Mouse (Mus musculus): ENCODE results near the gene Gm42674. TPM values are rescaled to one million over a fixed set of nuclear protein-coding genes. Genes with fewer than 3 reads are reported as not detected.
A peak's percentile ranks its signal among the peaks of the same experiment; 100 is the strongest.

Gm42674 gene
- total and polyA plus RNA-seq, 2 experiments = not detected

DNA sequence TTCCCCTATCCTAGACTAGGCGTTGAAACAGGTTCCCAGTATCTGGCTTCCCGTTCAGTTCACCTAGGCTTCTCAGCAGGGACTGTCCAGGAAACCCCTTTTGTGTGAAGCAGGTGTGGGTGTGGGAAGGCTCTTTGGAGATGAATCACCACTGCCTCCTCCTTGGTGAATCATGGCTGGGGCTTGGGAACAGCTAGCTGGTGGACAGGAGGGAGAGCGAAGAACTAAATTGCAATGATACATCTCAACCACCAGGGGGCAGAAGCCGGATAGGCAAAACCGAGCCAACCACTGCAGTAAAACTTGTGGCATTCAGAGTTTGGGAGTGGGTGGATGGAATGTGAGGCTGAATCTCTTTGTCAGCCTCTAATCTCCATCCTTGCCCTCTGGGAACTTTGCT is 16.1 kb upstream of the Gm42674 start:
- H3K4me3 ChIP-seq (ENCODE audit: insufficient read depth, low read depth, low read length) = no peak overlapping the region
- 36% methylated on average over 5 of the region's 5 CpGs for WGBS
- H3K4me1 ChIP-seq (ENCODE audit: control insufficient read depth, insufficient read depth, low read length) = no peaks in the 10 kb centered on the region
- H3K27ac ChIP-seq (replicated peaks; ENCODE audit: insufficient read depth, low read depth, low read length) = no peak overlapping the region
- no peaks in the 10 kb centered on the region for H3K79me2 ChIP-seq (ENCODE audit: control insufficient read depth, insufficient read depth, low read length)
- no peaks in the 10 kb centered on the region for H3K27me3 ChIP-seq (ENCODE audit: control insufficient read depth, insufficient read depth, low read length)
- peak; percentile 30 for DNase-seq (ENCODE audit: extremely low read depth, low read depth, low spot score)
- no peak overlapping the region for H3K9ac ChIP-seq (ENCODE audit: low read depth, low read length)
- no peaks in the 10 kb centered on the region for H3K36me3 ChIP-seq (ENCODE audit: control insufficient read depth, insufficient read depth, low read length)
- TF ChIP-seq POLR2A (IDR thresholded peaks at IDR 0.05; ENCODE audit: extremely low read depth, insufficient read depth, low read length) (no peak), CTCF (IDR thresholded peaks at IDR 0.05; ENCODE audit: low read depth, low read length) (peak; percentile 77)

DNA sequence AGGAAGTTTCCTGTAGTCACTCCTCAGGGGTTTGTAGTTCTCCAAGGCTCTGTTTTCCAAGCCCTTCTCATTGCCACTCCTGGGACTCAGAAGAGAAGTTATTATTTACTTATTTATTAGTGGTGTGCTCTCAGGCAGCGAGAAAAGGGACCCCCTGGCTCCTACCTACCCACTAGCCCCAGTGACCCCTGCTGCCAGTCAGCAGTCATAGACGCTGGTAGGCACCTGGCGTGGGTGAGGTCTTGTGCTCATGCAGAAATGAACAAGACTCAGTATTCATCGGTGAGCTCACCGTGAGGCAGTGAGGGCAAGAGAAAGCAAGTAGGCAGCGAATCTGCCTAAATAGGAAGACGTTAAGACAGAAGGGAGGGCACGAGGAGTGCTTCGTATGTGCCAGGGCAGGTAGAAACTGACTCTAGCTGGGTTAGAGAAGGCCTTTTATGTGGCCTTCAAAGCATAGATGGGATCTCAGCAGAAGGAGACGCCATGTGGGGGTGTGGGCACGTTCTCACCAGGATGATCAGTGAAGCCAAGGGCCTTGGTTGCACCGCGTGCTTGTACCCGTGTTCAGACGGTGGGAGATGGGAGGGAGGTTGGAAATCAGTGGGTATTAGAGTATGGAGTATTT is 15.6 kb upstream of the Gm42674 start:
- H3K27ac ChIP-seq (replicated peaks; ENCODE audit: insufficient read depth, low read depth, low read length) = no peak overlapping the region
- no peak for DNase-seq (ENCODE audit: extremely low read depth, low read depth, low spot score)
- 81% methylated on average over 15 of the region's 15 CpGs for WGBS
- H3K4me3 ChIP-seq (ENCODE audit: insufficient read depth, low read depth, low read length) = no peak overlapping the region
- H3K36me3 ChIP-seq (ENCODE audit: control insufficient read depth, insufficient read depth, low read length) = no peaks in the 10 kb centered on the region
- H3K9ac ChIP-seq (ENCODE audit: low read depth, low read length) = no peak overlapping the region
- H3K79me2 ChIP-seq (ENCODE audit: control insufficient read depth, insufficient read depth, low read length) = no peaks in the 10 kb centered on the region
- no peaks in the 10 kb centered on the region for H3K27me3 ChIP-seq (ENCODE audit: control insufficient read depth, insufficient read depth, low read length)
- no peaks in the 10 kb centered on the region for H3K4me1 ChIP-seq (ENCODE audit: control insufficient read depth, insufficient read depth, low read length)
- TF ChIP-seq POLR2A (IDR thresholded peaks at IDR 0.05; ENCODE audit: extremely low read depth, insufficient read depth, low read length) (no peak), CTCF (IDR thresholded peaks at IDR 0.05; ENCODE audit: low read depth, low read length) (no peak)

DNA sequence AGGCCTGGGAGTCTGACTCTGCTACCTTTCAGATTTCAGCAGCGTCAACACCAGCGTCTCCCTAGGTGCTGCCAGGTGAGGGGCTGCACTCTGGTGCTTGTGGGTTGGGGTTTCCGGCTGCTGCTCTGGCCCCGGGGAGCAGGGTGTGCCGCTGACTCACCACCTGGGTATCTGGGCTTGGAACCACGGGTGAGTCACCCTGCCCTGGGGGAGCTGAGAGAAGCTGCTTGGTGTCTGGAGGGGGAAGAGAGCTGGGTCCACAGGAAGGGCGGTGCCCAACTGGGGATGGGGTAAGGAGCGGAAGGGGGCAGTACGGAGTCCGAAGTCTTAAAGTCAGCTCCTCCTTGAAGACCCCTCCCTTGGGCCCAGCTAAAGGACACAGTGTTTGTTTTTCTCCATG is 14.8 kb upstream of the Gm42674 start:
- no peaks in the 10 kb centered on the region for H3K79me2 ChIP-seq (ENCODE audit: control insufficient read depth, insufficient read depth, low read length)
- no peak overlapping the region for H3K4me3 ChIP-seq (ENCODE audit: insufficient read depth, low read depth, low read length)
- no peaks in the 10 kb centered on the region for H3K36me3 ChIP-seq (ENCODE audit: control insufficient read depth, insufficient read depth, low read length)
- no peaks in the 10 kb centered on the region for H3K4me1 ChIP-seq (ENCODE audit: control insufficient read depth, insufficient read depth, low read length)
- H3K27me3 ChIP-seq (ENCODE audit: control insufficient read depth, insufficient read depth, low read length) = no peaks in the 10 kb centered on the region
- no peak overlapping the region for H3K9ac ChIP-seq (ENCODE audit: low read depth, low read length)
- WGBS = 74% methylated on average over 10 of the region's 10 CpGs
- no peak overlapping the region for H3K27ac ChIP-seq (replicated peaks; ENCODE audit: insufficient read depth, low read depth, low read length)
- DNase-seq (ENCODE audit: extremely low read depth, low read depth, low spot score) = peak; percentile 6
- TF ChIP-seq POLR2A (IDR thresholded peaks at IDR 0.05; ENCODE audit: extremely low read depth, insufficient read depth, low read length) (no peak), CTCF (IDR thresholded peaks at IDR 0.05; ENCODE audit: low read depth, low read length) (no peak)

DNA sequence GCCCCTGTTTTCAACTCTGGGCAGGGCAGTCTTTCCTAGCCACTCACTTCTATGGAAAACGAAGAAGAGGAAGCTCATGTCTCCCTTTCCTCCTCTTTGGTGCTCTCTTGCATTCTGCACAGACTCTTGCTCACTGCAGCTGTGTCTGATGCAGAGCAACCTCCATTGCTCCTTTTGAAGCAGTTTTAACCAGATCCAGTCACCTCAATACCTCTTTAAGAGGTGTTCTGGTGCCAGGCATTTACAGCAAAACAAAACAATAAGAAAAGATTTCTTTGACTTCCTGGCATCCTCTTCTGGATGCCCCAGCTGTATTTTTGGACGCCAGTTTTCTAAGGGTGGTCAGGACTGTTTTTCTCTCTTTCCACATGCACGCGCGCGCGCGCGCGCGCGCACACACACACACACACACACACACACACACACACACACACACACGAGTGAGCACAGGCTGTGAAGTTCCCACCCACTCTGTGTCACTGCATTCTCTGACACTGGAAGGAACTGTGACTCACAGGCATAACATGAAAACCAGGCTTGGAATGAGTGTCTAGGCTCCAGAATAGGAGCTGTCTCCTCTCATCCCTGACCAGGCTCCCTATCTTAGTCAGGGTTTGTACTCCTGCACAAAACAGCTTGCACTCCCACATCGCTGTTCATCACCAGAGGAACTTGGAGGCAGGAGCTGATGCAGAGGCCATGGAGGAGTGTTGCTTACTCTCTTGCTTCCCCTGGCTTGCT is 14.2 kb upstream of the Gm42674 start:
- no peaks in the 10 kb centered on the region for H3K27me3 ChIP-seq (ENCODE audit: control insufficient read depth, insufficient read depth, low read length)
- H3K4me3 ChIP-seq (ENCODE audit: insufficient read depth, low read depth, low read length) = no peak overlapping the region
- no peak for DNase-seq (ENCODE audit: extremely low read depth, low read depth, low spot score)
- no peak overlapping the region for H3K27ac ChIP-seq (replicated peaks; ENCODE audit: insufficient read depth, low read depth, low read length)
- no peaks in the 10 kb centered on the region for H3K36me3 ChIP-seq (ENCODE audit: control insufficient read depth, insufficient read depth, low read length)
- H3K79me2 ChIP-seq (ENCODE audit: control insufficient read depth, insufficient read depth, low read length) = no peaks in the 10 kb centered on the region
- WGBS = 86% methylated on average over 14 of the region's 14 CpGs
- no peak for TF ChIP-seq POLR2A (IDR thresholded peaks at IDR 0.05; ENCODE audit: extremely low read depth, insufficient read depth, low read length)
- TF ChIP-seq CTCF (IDR thresholded peaks at IDR 0.05; ENCODE audit: low read depth, low read length) = no peak
- no peak overlapping the region for H3K9ac ChIP-seq (ENCODE audit: low read depth, low read length)
- H3K4me1 ChIP-seq (ENCODE audit: control insufficient read depth, insufficient read depth, low read length) = no peaks in the 10 kb centered on the region

DNA sequence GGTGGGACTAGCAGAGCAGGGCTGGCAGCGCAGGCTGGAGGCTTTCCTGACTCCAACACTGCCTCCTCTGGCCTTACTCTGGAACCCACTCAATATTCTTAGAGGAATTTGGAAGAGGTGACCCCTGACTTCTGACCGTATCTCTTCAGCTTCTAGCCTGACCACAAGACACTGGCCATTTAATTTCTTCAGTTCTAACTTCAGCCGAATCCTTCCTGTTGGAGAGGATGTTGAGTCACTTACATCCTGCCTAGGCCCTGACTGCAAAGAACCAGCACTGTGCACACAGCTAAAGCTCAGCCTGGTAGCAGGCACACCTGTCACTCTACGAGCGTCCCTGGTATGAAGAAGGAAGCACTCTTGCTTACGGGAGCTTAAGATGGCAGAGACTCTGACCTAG is 12.3 kb upstream of the Gm42674 start:
- Histone ChIP-seq H3K9ac (ENCODE audit: low read depth, low read length) (no peak overlapping the region), H3K4me3 (ENCODE audit: insufficient read depth, low read depth, low read length) (no peak overlapping the region), H3K4me1 (ENCODE audit: control insufficient read depth, insufficient read depth, low read length) (no peaks in the 10 kb centered on the region), H3K27ac (replicated peaks; ENCODE audit: insufficient read depth, low read depth, low read length) (no peak overlapping the region), H3K36me3 (ENCODE audit: control insufficient read depth, insufficient read depth, low read length) (no peaks in the 10 kb centered on the region), H3K79me2 (ENCODE audit: control insufficient read depth, insufficient read depth, low read length) (no peaks in the 10 kb centered on the region), H3K27me3 (ENCODE audit: control insufficient read depth, insufficient read depth, low read length) (no peaks in the 10 kb centered on the region)
- TF ChIP-seq CTCF (IDR thresholded peaks at IDR 0.05; ENCODE audit: low read depth, low read length) (no peak), POLR2A (IDR thresholded peaks at IDR 0.05; ENCODE audit: extremely low read depth, insufficient read depth, low read length) (no peak)
- 77% methylated on average over 6 of the region's 6 CpGs for WGBS
- DNase-seq (ENCODE audit: extremely low read depth, low read depth, low spot score) = no peak

DNA sequence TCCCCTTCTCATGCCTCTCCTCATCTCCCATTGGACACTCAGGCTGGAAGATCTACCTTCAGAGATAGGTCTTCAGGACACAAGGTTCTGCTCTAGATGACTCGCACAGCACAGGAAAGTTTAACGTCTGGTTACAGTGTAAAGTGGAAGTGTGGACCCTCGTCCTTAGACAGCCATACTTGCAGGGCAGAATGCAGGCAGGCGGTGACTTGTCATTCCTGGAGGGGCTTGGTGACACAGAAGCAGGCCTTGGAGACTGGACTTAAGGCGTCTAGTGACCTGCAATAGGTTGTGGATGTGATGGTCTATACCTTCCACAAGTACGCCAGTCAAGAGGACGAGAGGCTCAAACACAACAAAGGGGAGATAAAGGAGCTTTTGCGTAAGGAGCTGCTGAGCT is 11.8 kb upstream of the Gm42674 start, which contains the start of gene S100a2:
S100a2 (plus strand) TSS at position 301 of the 400 bp plus-strand sequence.
- Histone ChIP-seq H3K36me3 (ENCODE audit: control insufficient read depth, insufficient read depth, low read length) (no peaks in the 10 kb centered on the region), H3K9ac (ENCODE audit: low read depth, low read length) (no peak within 1 kb of the TSS), H3K4me3 (ENCODE audit: insufficient read depth, low read depth, low read length) (no peak within 1 kb of the TSS), H3K4me1 (ENCODE audit: control insufficient read depth, insufficient read depth, low read length) (no peaks in the 10 kb centered on the region), H3K79me2 (ENCODE audit: control insufficient read depth, insufficient read depth, low read length) (no peaks in the 10 kb centered on the region), H3K27ac (replicated peaks; ENCODE audit: insufficient read depth, low read depth, low read length) (no peak within 1 kb of the TSS), H3K27me3 (ENCODE audit: control insufficient read depth, insufficient read depth, low read length) (no peaks in the 10 kb centered on the region)
- TF ChIP-seq CTCF (IDR thresholded peaks at IDR 0.05; ENCODE audit: low read depth, low read length) (no peak), POLR2A (IDR thresholded peaks at IDR 0.05; ENCODE audit: extremely low read depth, insufficient read depth, low read length) (no peak)
- 89% methylated on average over 8 of the region's 8 CpGs for WGBS
- DNase-seq (ENCODE audit: extremely low read depth, low read depth, low spot score) = no peak

Measured in liver, adult 2 months (tissue).